Mouse (Mus musculus) left cerebral cortex, postnatal 4 days (tissue): ENCODE measurements around the gene Gm21762. TPM values are rescaled to one million over a fixed set of nuclear protein-coding genes. Genes with fewer than 3 reads are reported as not detected.
"Not testable (repeated sequence)": the region's sequence is repeated elsewhere in the genome, so short reads cannot be mapped to it uniquely, and the experiment has no call there.

Experiments
- DNase-seq: peaks from one replicate; pipeline ENCODE4 v3.0.0-alpha.2; 2022
- intact Hi-C: fragments of 180-260 bp; cut with DNase I; formaldehyde crosslinking; loops from one replicate; pipeline ENCODE4 v1.15.1; 2025
- total RNA-seq, 2 experiments: library from RNA; stranded (reverse); gene quantifications; 2 replicates each; pipeline ENCODE4 v1.2.3; 2021

Gene Gm21762
- not detected for total RNA-seq

- DNase-seq, intact Hi-C loops: not testable (repeated sequence)
Measured at GRCm38 (mm10) chr13:120215847-120216246, at the start of gene Gm21762. Gene Gm21762, minus strand, starts transcription at chr13:120215947.

- DNase-seq, intact Hi-C loops: not testable (repeated sequence)
Measured at GRCm38 (mm10) chr13:120262870-120263269, 47.1 kb upstream of the Gm21762 start, which contains the start of gene AF067061. Gene AF067061, plus strand, starts transcription at chr13:120263114.

GRCm38 (mm10) chr13:120259718-120260117 is 44.0 kb upstream of the Gm21762 start:
- intact Hi-C loops, DNase-seq: not testable (repeated sequence)

GRCm38 (mm10) chr13:120258817-120259658 is 43.3 kb upstream of the Gm21762 start:
- DNase-seq, intact Hi-C loops: not testable (repeated sequence)

- DNase-seq, intact Hi-C loops: not testable (repeated sequence)
Measured at GRCm38 (mm10) chr13:120251208-120251924, 35.6 kb upstream of the Gm21762 start.

GRCm38 (mm10) chr13:120238811-120239210 is 23.1 kb upstream of the Gm21762 start, which contains the start of gene Gm21731:
Gene Gm21731, plus strand, starts transcription at chr13:120239111.
- intact Hi-C loops, DNase-seq: not testable (repeated sequence)

GRCm38 (mm10) chr13:120232447-120233049 is 16.8 kb upstream of the Gm21762 start:
- intact Hi-C loops, DNase-seq: not testable (repeated sequence)

GRCm38 (mm10) chr13:120231798-120232197 is 16.1 kb upstream of the Gm21762 start:
- DNase-seq, intact Hi-C loops: not testable (repeated sequence)

GRCm38 (mm10) chr13:120223012-120223659 is 7.4 kb upstream of the Gm21762 start:
- intact Hi-C loops: not testable (repeated sequence)

GRCm38 (mm10) chr13:120220922-120221321 is 5.2 kb upstream of the Gm21762 start:
- DNase-seq, intact Hi-C loops: not testable (repeated sequence)

More at GRCm38 (mm10) chr13:120223012-120223659, 7.4 kb upstream of the Gm21762 start:
- not testable (repeated sequence) for DNase-seq

GRCm38 (mm10) chr13:120196189-120196821 is 19.4 kb downstream of the Gm21762 start:
- intact Hi-C loops, DNase-seq: not testable (repeated sequence)

GRCm38 (mm10) chr13:120172133-120172532 is 43.6 kb downstream of the Gm21762 start, which contains the start of gene Gm21818:
Gene Gm21818, plus strand, starts transcription at chr13:120172433.
- intact Hi-C loops, DNase-seq: not testable (repeated sequence)

- DNase-seq, intact Hi-C loops: not testable (repeated sequence)
Measured at GRCm38 (mm10) chr13:120168301-120168700, 47.4 kb downstream of the Gm21762 start.

Other genes starting within 250 kb of the Gm21762 start
- gene Gm36079, start 188.9 kb downstream of the Gm21762 start, total RNA-seq: not detected
- gene Gm21188, start 163.8 kb downstream of the Gm21762 start, total RNA-seq: not detected
- gene Gm20767, start 75.7 kb downstream of the Gm21762 start, total RNA-seq: not detected
- gene Gm21818, start 43.5 kb downstream of the Gm21762 start, total RNA-seq: not detected
- gene Gm21731, start 23.2 kb upstream of the Gm21762 start, total RNA-seq: not detected
- gene AF067061, start 47.2 kb upstream of the Gm21762 start, total RNA-seq: not detected
- not detected for gene BC147527, start 84.4 kb upstream of the Gm21762 start, total RNA-seq
- not detected for gene Tcstv3, start 100.9 kb upstream of the Gm21762 start, total RNA-seq